Mouse (Mus musculus) limb, embryonic 10.5 days (tissue): Measurements from ENCODE around the gene Fgf5. TPM values are rescaled to one million over a fixed set of nuclear protein-coding genes. Genes with fewer than 3 reads are reported as not detected.

ENCODE experiments used
- DNase-seq: peaks from one replicate; pipeline ENCODE4 v3.0.0-alpha.2; 2017; ENCODE audit warnings: low spot score
- H3K27ac ChIP-seq: fragments of 300-500 bp; sonication (generic); 2 replicates; pipeline ENCODE4 v1.5.1; 2016; ENCODE audit warnings: mild to moderate bottlenecking
- H3K27me3 ChIP-seq: fragments of 300-500 bp; sonication (generic); 2 replicates; pipeline ENCODE4 v1.6.1; 2016; ENCODE audit warnings: low read depth, mild to moderate bottlenecking; ENCODE audit not compliant: poor library complexity, severe bottlenecking
- H3K36me3 ChIP-seq: fragments of 300-500 bp; sonication (generic); 2 replicates; pipeline ENCODE4 v1.6.1; 2016; ENCODE audit warnings: mild to moderate bottlenecking, moderate library complexity
- H3K4me1 ChIP-seq: fragments of 300-500 bp; sonication (generic); 2 replicates; pipeline ENCODE4 v1.6.1; 2016
- H3K4me3 ChIP-seq: fragments of 300-500 bp; sonication (generic); 2 replicates; pipeline ENCODE4 v1.5.1; 2016; ENCODE audit warnings: mild to moderate bottlenecking, moderate library complexity
- H3K9me3 ChIP-seq: fragments of 300-500 bp; sonication (generic); replicated peaks from 2 replicates; pipeline ENCODE4 v1.6.1; 2016; ENCODE audit warnings: mild to moderate bottlenecking
- WGBS: fragments of 180-500 bp; shearing (Covaris S2); methylation state at CpG from one replicate; pipeline ENCODE4 v1.1.7; 2016; 5-methylcytosine and 5-hydroxymethylcytosine counted together
- polyA plus RNA-seq: library from polyadenylated mRNA; unstranded; fragments of >200 nt; fragmentation: Nextera tagmentation; extraction: Ambion mirVana; gene quantifications from 2 replicates; pipeline ENCODE4 v1.2.1, GENCODE M21; 2016

Fgf5 gene
- polyA plus RNA-seq: 1.4 and 1.8 TPM in 2 replicates

DNA sequence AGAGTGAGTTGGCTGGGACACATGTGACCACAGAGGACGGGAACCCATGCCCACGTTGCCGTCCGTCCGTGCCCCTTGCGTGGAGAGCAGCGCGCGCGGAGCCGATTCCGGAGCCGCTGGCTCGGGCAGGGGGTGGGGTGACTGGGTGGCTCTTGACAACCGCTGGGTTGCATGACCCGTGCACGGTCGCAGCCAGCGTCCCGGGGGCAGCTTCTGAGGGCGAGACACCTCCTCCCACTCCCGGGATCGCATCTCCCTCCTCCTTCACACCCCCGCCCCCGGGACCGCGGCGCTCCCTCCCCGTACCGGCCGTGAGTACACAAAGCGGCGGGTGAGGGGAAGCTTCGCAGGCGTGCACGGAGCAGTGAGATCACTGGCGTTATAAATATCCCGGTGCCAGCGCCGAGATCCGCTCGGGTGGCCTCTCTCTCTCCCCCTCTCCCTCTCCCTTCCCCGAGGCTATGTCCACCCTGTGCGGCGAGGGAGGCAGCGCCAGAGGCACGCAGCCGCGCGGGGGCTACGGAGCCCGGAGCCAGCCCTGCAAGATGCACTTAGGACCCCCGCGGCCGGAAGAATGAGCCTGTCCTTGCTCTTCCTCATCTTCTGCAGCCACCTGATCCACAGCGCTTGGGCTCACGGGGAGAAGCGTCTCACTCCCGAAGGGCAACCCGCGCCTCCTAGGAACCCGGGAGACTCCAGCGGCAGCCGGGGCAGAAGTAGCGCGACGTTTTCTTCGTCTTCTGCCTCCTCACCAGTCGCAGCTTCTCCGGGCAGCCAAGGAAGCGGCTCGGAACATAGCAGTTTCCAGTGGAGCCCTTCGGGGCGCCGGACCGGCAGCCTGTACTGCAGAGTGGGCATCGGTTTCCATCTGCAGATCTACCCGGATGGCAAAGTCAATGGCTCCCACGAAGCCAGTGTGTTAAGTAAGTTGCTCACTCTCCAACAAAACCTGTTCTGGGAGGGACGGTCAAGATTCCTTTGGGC is at the start of gene Fgf5:
Gene Fgf5 (plus strand): TSS at position 347 of the 984 bp plus-strand sequence.
- Histone ChIP-seq H3K27me3 (peaks cover 80% of the 10 kb centered on the region), H3K9me3 (no peaks in the 10 kb centered on the region), H3K36me3 (no peaks in the 10 kb centered on the region), H3K27ac (peak within 1 kb of the TSS; percentile 71), H3K4me3 (peak within 1 kb of the TSS; percentile 67), H3K4me1 (peaks cover 27% of the 10 kb centered on the region)
- peak; percentile 70 for DNase-seq
- WGBS: under 1% methylated on average over 80 of the region's 80 CpGs

GRCm38 (mm10) chr5:98212501-98212900 is 41.5 kb upstream of the Fgf5 start:
- no peak overlapping the region for H3K4me3 ChIP-seq
- 0 out of 2 replicates have a peak, but pooled peaks cover 3% of the 10 kb centered on the region for H3K4me1 ChIP-seq
- H3K36me3 ChIP-seq: no peaks in the 10 kb centered on the region
- 79% methylated on average over 4 of the region's 4 CpGs for WGBS
- 0 out of 2 replicates have a peak, but pooled peaks cover 2% of the 10 kb centered on the region for H3K9me3 ChIP-seq
- no peak for DNase-seq
- no peak overlapping the region for H3K27ac ChIP-seq
- H3K27me3 ChIP-seq: no peaks in the 10 kb centered on the region

GRCm38 (mm10) chr5:98221956-98222355 is 32.0 kb upstream of the Fgf5 start:
- no peak overlapping the region for H3K27ac ChIP-seq
- H3K36me3 ChIP-seq: no peaks in the 10 kb centered on the region
- H3K4me3 ChIP-seq: no peak overlapping the region
- no peaks in the 10 kb centered on the region for H3K27me3 ChIP-seq
- DNase-seq: no peak
- H3K9me3 ChIP-seq: no peaks in the 10 kb centered on the region
- 82% methylated on average over 4 of the region's 4 CpGs for WGBS
- H3K4me1 ChIP-seq: peaks cover 4% of the 10 kb centered on the region

DNA sequence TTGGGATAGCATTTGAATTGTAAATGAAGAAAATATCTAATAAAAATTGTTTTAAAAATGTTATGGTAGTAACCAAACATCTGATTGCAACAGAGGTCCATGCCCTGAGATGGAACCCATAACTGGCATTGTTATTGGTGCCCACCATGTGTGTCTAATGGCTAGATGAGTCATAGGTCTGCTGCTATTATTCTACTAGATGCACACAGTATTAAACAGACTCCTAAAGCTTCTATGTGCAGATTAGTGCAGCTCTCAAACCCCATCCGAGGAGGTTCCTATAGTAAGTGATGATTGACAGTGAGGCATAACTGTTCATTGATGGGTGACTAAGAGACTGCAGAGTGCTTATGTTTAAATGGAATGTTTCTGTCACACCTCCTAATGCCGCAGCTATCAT is 27.3 kb upstream of the Fgf5 start:
- Histone ChIP-seq H3K4me1 (no peaks in the 10 kb centered on the region), H3K4me3 (no peak overlapping the region), H3K36me3 (no peaks in the 10 kb centered on the region), H3K9me3 (no peaks in the 10 kb centered on the region), H3K27me3 (no peaks in the 10 kb centered on the region), H3K27ac (no peak overlapping the region)
- 89% methylated on average over 2 of the region's 2 CpGs for WGBS
- DNase-seq: no peak

DNA sequence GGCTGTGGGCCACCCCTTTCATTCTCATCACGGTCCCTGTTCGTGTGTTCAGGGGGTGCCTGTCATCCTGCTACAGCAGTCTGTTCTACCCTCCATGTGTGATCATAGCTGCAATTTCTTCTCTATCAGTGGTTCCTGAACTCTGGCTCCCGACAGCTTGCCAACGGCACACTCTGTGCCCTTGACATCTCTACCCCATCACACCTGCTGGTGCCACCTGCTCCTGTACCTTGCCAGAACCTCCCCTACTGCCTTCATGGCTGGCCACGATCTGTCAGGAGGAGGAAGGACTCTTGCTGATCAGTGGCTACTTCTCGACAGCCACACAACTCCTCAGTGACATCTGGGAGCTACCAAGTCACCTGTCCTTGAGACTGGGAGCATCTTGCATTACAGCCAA is 24.5 kb upstream of the Fgf5 start:
- no peak for DNase-seq
- Histone ChIP-seq H3K4me1 (no peaks in the 10 kb centered on the region), H3K4me3 (no peak overlapping the region), H3K9me3 (no peaks in the 10 kb centered on the region), H3K27ac (no peak overlapping the region), H3K27me3 (no peaks in the 10 kb centered on the region), H3K36me3 (no peaks in the 10 kb centered on the region)
- 85% methylated on average over 6 of the region's 6 CpGs for WGBS

DNA sequence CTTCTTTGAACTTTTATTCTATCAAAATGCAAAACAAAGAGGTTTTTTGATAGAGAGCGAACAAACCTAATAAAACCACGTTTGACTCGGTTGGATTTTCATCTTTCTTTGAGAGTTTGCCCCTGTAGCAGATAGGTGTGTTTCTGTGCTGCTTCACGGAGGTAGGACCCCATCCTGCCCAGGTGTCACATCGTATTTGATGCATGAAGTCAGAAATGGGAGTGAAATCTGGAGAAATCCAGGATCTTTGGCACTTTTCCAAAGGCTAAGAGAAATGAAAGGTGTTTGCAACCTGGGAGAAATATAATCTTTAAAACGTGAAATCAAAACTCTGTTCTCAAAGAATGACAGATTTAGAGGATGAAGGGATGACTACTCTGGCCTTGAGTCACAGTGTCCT is 15.5 kb upstream of the Fgf5 start:
- 88% methylated on average over 6 of the region's 6 CpGs for WGBS
- H3K4me3 ChIP-seq: no peak overlapping the region
- no peak for DNase-seq

DNA sequence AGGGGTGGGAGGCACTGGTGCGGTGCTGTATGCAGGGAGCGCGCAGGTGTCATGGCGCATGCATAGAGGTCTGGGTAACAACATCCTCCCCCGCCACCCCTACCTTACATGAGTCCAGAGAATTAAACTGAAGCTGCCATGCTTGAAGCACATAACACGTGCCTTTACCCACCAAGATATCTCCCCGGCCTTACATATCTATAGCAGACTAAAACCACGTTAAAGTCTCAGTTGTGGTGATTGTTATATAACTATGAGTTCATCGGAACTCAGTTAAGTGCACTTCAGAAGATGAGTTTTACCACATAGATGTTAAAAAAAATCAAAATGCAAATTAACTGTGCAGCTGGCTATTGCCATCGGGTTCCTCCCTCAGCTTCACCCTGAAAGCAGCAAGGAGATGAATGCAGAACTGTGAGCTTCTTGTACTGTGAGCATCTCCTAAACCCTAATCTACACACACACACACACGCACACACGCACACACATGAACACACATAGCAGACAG is 12.6 kb upstream of the Fgf5 start:
- no peaks in the 10 kb centered on the region for H3K4me1 ChIP-seq
- H3K36me3 ChIP-seq: no peaks in the 10 kb centered on the region
- no peak overlapping the region for H3K27ac ChIP-seq
- no peak overlapping the region for H3K4me3 ChIP-seq
- DNase-seq: no peak
- H3K27me3 ChIP-seq: no peaks in the 10 kb centered on the region
- H3K9me3 ChIP-seq: no peaks in the 10 kb centered on the region
- 93% methylated on average over 12 of the region's 12 CpGs for WGBS

More for the DNA sequence above, 15.5 kb upstream of the Fgf5 start:
- H3K27me3 ChIP-seq: no peaks in the 10 kb centered on the region
- no peaks in the 10 kb centered on the region for H3K9me3 ChIP-seq
- H3K27ac ChIP-seq: no peak overlapping the region
- no peaks in the 10 kb centered on the region for H3K36me3 ChIP-seq
- H3K4me1 ChIP-seq: no peaks in the 10 kb centered on the region

DNA sequence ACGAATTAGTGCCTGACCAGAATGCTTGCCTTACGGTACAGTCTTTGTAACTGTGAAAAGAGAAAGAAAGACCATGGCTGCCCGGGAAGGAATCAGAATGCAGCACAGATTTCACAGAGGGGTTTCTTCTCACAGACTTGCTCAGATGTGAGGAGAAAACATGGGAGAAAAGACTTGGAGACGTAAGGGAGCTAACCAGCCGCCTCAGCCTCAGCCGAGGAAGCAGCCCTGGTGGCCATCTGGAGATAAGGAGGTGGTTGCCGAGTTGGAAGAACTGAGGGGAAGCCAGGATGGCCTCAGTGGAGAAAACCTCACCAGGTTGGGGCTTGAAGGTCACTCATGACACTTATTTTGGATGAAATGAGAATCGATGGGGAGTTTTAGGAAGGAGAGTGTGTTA is 8.7 kb upstream of the Fgf5 start:
- H3K4me1 ChIP-seq: no peaks in the 10 kb centered on the region
- WGBS: 57% methylated on average over 8 of the region's 8 CpGs

GRCm38 (mm10) chr5:98245976-98246375 is 8.0 kb upstream of the Fgf5 start:
- 52% methylated on average over 4 of the region's 4 CpGs for WGBS
- H3K27ac ChIP-seq: no peak overlapping the region
- no peaks in the 10 kb centered on the region for H3K36me3 ChIP-seq
- H3K9me3 ChIP-seq: no peaks in the 10 kb centered on the region
- H3K4me1 ChIP-seq: no peaks in the 10 kb centered on the region
- no peak overlapping the region for H3K4me3 ChIP-seq
- peaks cover 6% of the 10 kb centered on the region for H3K27me3 ChIP-seq
- DNase-seq: no peak

More for the DNA sequence above, 8.7 kb upstream of the Fgf5 start:
- peaks cover under 1% of the 10 kb centered on the region; the same call in 1 of the 2 replicates for H3K27me3 ChIP-seq
- no peak overlapping the region for H3K4me3 ChIP-seq
- no peaks in the 10 kb centered on the region for H3K9me3 ChIP-seq
- H3K27ac ChIP-seq: no peak overlapping the region
- DNase-seq: no peak
- no peaks in the 10 kb centered on the region for H3K36me3 ChIP-seq

- Histone ChIP-seq H3K36me3 (no peaks in the 10 kb centered on the region), H3K27ac (no peak overlapping the region), H3K4me1 (no peaks in the 10 kb centered on the region), H3K4me3 (no peak overlapping the region), H3K9me3 (no peaks in the 10 kb centered on the region), H3K27me3 (peaks cover 11% of the 10 kb centered on the region)
- no peak for DNase-seq
- WGBS: 74% methylated on average over 7 of the region's 7 CpGs
Measured at GRCm38 (mm10) chr5:98246826-98247225, 7.2 kb upstream of the Fgf5 start.

DNA sequence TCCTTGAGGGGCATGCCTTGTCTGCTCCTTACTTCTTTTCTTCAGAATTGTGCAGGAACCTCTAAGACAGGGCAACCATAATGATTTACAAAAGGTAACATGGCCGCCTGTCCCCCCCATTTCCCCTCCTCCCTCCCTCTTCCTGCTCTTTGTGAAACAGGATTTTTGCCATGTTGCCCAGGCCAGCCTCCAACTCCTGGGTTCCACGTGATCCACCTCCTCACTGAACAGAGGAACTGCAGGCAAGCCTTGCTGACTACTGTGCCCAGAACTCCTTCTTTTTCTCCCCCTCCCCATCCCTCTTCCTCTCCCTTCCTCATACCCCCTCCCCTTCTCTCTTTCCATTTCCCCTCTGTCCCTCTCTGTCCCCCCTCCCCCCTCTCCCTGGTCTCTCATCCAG is 6.5 kb upstream of the Fgf5 start:
- no peak for DNase-seq

DNA sequence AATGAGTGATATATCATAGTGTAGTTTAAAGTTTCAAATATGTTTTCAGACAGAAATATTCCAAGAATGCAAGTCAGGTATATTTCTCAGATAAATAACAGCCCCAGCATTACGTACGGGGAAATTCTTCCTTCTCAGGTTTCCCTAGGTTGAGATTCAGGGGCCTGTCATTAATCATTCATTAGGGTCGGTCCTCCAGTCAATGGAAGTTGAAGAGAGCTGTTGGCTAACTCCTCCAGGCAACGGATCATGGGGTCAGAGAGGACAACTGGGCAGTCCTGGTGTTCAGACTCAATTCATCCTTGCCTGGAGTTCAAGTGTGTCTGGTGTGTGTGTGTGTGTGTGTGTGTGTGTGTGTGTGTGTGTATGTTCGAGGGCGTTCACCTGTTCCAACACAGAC is 837 bp upstream of the Fgf5 start:
- Histone ChIP-seq H3K4me3 (no peak overlapping the region), H3K27ac (no peak overlapping the region), H3K9me3 (no peaks in the 10 kb centered on the region), H3K36me3 (no peaks in the 10 kb centered on the region), H3K27me3 (peaks cover 72% of the 10 kb centered on the region), H3K4me1 (peaks cover 27% of the 10 kb centered on the region)
- DNase-seq: peak; percentile 39
- 9% methylated on average over 6 of the region's 6 CpGs for WGBS

More for the DNA sequence above, 6.5 kb upstream of the Fgf5 start:
- H3K9me3 ChIP-seq: no peaks in the 10 kb centered on the region
- no peaks in the 10 kb centered on the region for H3K4me1 ChIP-seq
- WGBS: 58% methylated on average over 2 of the region's 2 CpGs
- no peaks in the 10 kb centered on the region for H3K36me3 ChIP-seq
- H3K4me3 ChIP-seq: no peak overlapping the region
- H3K27me3 ChIP-seq: peaks cover 18% of the 10 kb centered on the region
- H3K27ac ChIP-seq: no peak overlapping the region

- Histone ChIP-seq H3K27ac (no peak overlapping the region), H3K36me3 (no peaks in the 10 kb centered on the region), H3K4me3 (no peak overlapping the region), H3K27me3 (peaks cover 80% of the 10 kb centered on the region), H3K4me1 (peaks cover 27% of the 10 kb centered on the region), H3K9me3 (no peaks in the 10 kb centered on the region)
- DNase-seq: no peak
- WGBS: 2% methylated on average over 12 of the region's 12 CpGs
Measured at GRCm38 (mm10) chr5:98255176-98255575, 1.2 kb downstream of the Fgf5 start.
